Mouse (Mus musculus) forebrain, embryonic 15.5 days (tissue): ENCODE measurements around the gene Rasl2-9. TPM values are rescaled to one million over a fixed set of nuclear protein-coding genes. Genes with fewer than 3 reads are reported as not detected.
"Not testable (repeated sequence)": the region's sequence is repeated elsewhere in the genome, so short reads cannot be mapped to it uniquely, and the experiment has no call there.

Experiments used
- ATAC-seq: fragments of 200-750 bp; cut with Nextera tagmentation; replicated peaks from 2 replicates; pipeline ENCODE4 v1.8.0; 2017; ENCODE audit warnings: mild to moderate bottlenecking, moderate TSS enrichment, moderate library complexity
- H3K27ac ChIP-seq: fragments of 300-500 bp; sonication (generic); replicated peaks from 2 replicates; pipeline ENCODE4 v1.5.1; 2015; ENCODE audit warnings: mild to moderate bottlenecking, inconsistent platforms
- H3K27me3 ChIP-seq: fragments of 300-500 bp; sonication (generic); 2 replicates; pipeline ENCODE4 v1.6.1; 2015; ENCODE audit warnings: inconsistent platforms
- H3K36me3 ChIP-seq: fragments of 300-500 bp; sonication (generic); 2 replicates; pipeline ENCODE4 v1.6.1; 2015; ENCODE audit warnings: mild to moderate bottlenecking, inconsistent platforms
- H3K4me1 ChIP-seq: fragments of 300-500 bp; sonication (generic); 2 replicates; pipeline ENCODE4 v1.6.1; 2015; ENCODE audit warnings: inconsistent platforms
- H3K4me2 ChIP-seq: fragments of 300-500 bp; sonication (generic); replicated peaks from 2 replicates; pipeline ENCODE4 v1.6.1; 2015; ENCODE audit warnings: mild to moderate bottlenecking, inconsistent platforms
- H3K4me3 ChIP-seq: fragments of 300-500 bp; sonication (generic); 2 replicates; pipeline ENCODE4 v1.5.1; 2015; ENCODE audit warnings: mild to moderate bottlenecking, inconsistent platforms
- H3K9ac ChIP-seq: fragments of 300-500 bp; sonication (generic); replicated peaks from 2 replicates; pipeline ENCODE4 v1.6.1; 2015; ENCODE audit warnings: mild to moderate bottlenecking, inconsistent platforms
- H3K9me3 ChIP-seq: fragments of 300-500 bp; sonication (generic); 2 replicates; pipeline ENCODE4 v1.6.1; 2016; ENCODE audit warnings: inconsistent platforms
- WGBS: fragments of 180-500 bp; shearing (Covaris S2); methylation state at CpG from one replicate; pipeline ENCODE4 v1.1.7; 2015; ENCODE audit warnings: mixed read lengths; 5-methylcytosine and 5-hydroxymethylcytosine counted together
- polyA plus RNA-seq: library from polyadenylated mRNA; unstranded; fragments of >200 nt; fragmentation: Nextera tagmentation; extraction: Ambion mirVana; gene quantifications from 2 replicates; pipeline ENCODE4 v1.2.1, GENCODE M21; 2015

The Rasl2-9 gene
- 0.19 TPM in 1 of 2 replicates, not detected in the other for polyA plus RNA-seq

DNA sequence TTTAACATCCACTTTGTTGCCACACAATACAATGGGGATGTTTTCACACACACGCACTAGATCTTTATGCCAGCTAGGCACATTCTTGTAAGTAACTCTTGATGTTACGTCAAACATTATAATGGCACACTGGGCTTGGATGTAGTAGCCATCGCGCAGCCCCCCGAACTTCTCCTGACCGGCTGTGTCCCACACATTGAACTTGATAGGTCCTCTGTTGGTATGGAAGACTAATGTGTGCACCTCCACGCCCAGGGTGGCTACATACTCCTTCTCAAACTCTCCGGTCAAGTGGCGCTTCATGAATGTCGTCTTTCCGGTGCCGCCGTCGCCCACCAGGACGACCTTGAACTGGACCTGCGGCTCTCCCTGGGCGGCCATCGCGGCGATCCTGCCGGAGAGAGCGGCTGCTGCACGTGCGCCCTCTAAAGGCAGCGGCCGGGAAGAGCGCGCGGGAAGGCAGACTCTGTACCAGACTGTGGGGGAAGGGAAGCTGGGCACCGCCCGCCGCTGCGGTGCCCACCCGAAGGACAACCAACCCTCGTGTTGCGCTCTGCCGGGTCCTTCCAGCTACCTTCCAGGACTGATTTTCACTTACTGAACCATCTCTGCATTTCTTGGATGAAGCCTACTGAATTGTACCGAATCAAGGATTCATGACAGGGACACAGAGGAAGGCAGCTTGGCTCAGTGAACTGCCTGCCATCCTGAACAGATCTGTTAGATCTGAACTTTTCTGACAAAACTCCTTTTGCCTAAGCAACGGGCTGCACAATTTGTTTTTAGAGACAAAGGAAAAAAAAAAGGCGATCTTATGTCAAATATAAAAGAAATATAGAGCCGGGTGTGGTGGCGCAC is at the start of gene Rasl2-9:
Gene Rasl2-9, minus strand, starts transcription at position 402 of the 858 bp plus-strand sequence.
- WGBS: 19% methylated on average over 42 of the region's 42 CpGs
- H3K27me3 ChIP-seq: no peaks in the 10 kb centered on the region
- H3K36me3 ChIP-seq: no peaks in the 10 kb centered on the region
- H3K4me3 ChIP-seq: peak within 1 kb of the TSS; percentile 45
- H3K9me3 ChIP-seq: no peaks in the 10 kb centered on the region
- H3K4me2 ChIP-seq: peak within 1 kb of the TSS; percentile 63
- H3K27ac ChIP-seq: no peak within 1 kb of the TSS
- 0 out of 2 replicates have a peak, but pooled peaks cover 6% of the 10 kb centered on the region for H3K4me1 ChIP-seq
- H3K9ac ChIP-seq: peak within 1 kb of the TSS; percentile 46; the same call in 1 of the 2 replicates
- ATAC-seq: peak; percentile 81

DNA sequence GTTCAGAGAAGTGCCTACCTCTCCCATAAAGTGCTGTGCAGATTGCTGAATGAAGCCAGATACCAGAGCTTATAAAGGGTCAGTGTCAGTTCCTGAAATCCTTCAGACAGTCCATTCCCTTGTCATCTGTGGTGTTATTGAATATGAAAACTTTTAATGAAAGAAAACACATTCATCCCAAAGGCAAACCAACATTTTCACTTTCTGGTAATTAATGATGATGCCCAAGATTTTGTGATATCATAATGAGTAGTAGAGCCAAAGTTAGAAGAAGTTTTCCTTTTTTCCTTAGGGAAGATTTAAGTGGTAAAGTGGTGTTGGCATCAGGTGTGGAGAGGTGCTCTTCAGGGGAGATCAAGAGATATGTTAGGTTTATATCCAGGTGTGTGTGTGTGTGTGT is 23.8 kb upstream of the Rasl2-9 start, which contains the start of gene Vmn1r55:
Gene Vmn1r55, minus strand, starts transcription at position 101 of the 400 bp plus-strand sequence.
- ATAC-seq, H3K4me3 ChIP-seq, H3K27me3 ChIP-seq, H3K9me3 ChIP-seq, H3K4me2 ChIP-seq, H3K4me1 ChIP-seq, H3K27ac ChIP-seq, H3K36me3 ChIP-seq, H3K9ac ChIP-seq: not testable (repeated sequence)

GRCm38 (mm10) chr7:5125078-5125477 is 672 bp downstream of the Rasl2-9 start:
- Histone ChIP-seq H3K4me3 (no peak overlapping the region), H3K27ac (no peak overlapping the region), H3K36me3 (no peaks in the 10 kb centered on the region), H3K27me3 (no peaks in the 10 kb centered on the region), H3K4me2 (no peak overlapping the region), H3K9me3 (no peaks in the 10 kb centered on the region), H3K4me1 (0 out of 2 replicates have a peak, but pooled peaks cover 6% of the 10 kb centered on the region), H3K9ac (no peak overlapping the region)
- 90% methylated on average over 8 of the region's 8 CpGs for WGBS
- no peak for ATAC-seq

DNA sequence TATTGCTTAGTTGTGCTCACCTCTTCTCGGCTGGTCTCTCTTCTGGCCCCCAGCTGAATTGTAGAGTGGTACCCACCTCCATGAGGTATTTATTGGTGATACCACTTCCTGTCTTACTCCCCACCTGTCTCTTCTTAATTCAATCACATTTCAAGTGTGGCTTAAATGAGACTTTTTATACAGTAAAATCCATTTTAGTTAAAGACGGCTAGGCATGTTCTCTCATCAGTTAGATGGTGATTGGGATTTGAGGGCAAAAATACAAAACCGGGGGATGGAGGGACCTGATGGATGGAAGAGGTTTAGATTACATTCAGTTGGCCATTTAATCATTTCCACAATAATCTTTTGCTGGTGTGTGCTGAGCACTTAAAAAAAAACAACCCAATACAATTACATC is 8.9 kb downstream of the Rasl2-9 start, which contains the start of gene Rfpl4:
Gene Rfpl4, minus strand, starts transcription at position 101 of the 400 bp plus-strand sequence.
- H3K27me3 ChIP-seq: no peaks in the 10 kb centered on the region
- no peak within 1 kb of the TSS for H3K9ac ChIP-seq
- no peak within 1 kb of the TSS for H3K4me2 ChIP-seq
- H3K4me3 ChIP-seq: no peak within 1 kb of the TSS
- no peak within 1 kb of the TSS for H3K27ac ChIP-seq
- H3K4me1 ChIP-seq: no peaks in the 10 kb centered on the region
- WGBS: 89% methylated on average over 3 of the region's 3 CpGs
- no peaks in the 10 kb centered on the region for H3K36me3 ChIP-seq
- H3K9me3 ChIP-seq: no peaks in the 10 kb centered on the region
- no peak for ATAC-seq

- ATAC-seq: no peak
- 44% methylated on average over 3 of the region's 3 CpGs for WGBS
- Histone ChIP-seq H3K27ac (no peak overlapping the region), H3K9ac (no peak overlapping the region), H3K27me3 (no peaks in the 10 kb centered on the region), H3K4me1 (no peaks in the 10 kb centered on the region), H3K36me3 (no peaks in the 10 kb centered on the region), H3K4me2 (no peak overlapping the region), H3K9me3 (no peaks in the 10 kb centered on the region), H3K4me3 (no peak overlapping the region)
Measured at GRCm38 (mm10) chr7:5112701-5113100, 13.0 kb downstream of the Rasl2-9 start.

GRCm38 (mm10) chr7:5109301-5109700 is 16.4 kb downstream of the Rasl2-9 start:
- no peaks in the 10 kb centered on the region for H3K4me1 ChIP-seq
- H3K27me3 ChIP-seq: no peaks in the 10 kb centered on the region
- no peaks in the 10 kb centered on the region for H3K9me3 ChIP-seq
- no peak for ATAC-seq
- H3K36me3 ChIP-seq: no peaks in the 10 kb centered on the region
- H3K4me2 ChIP-seq: no peak overlapping the region
- no peak overlapping the region for H3K9ac ChIP-seq
- WGBS: 81% methylated on average over 8 of the region's 8 CpGs
- H3K27ac ChIP-seq: no peak overlapping the region
- H3K4me3 ChIP-seq: no peak overlapping the region

DNA sequence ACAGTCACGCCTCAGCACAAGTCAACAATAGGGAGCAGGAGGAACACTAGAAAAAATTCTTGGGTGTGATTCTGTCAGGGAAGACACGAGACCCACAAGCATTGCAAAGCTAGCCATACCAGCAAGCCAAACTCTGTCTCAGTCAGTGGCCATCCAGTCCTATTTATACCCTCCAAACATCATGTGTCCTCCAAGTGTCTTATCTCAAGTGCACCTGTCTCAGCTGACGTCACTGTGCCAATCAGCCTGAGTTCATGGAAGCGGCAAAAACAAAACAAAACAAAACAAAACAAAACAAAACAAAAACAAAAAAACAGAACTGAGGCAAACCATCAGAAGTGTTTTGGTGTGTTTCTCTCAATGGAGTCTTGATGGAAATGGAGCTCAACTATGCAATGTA is 17.5 kb downstream of the Rasl2-9 start:
- H3K9me3 ChIP-seq: no peaks in the 10 kb centered on the region
- H3K9ac ChIP-seq: no peak overlapping the region
- no peak overlapping the region for H3K4me3 ChIP-seq
- no peaks in the 10 kb centered on the region for H3K4me1 ChIP-seq
- no peak overlapping the region for H3K27ac ChIP-seq
- H3K27me3 ChIP-seq: no peaks in the 10 kb centered on the region
- H3K4me2 ChIP-seq: no peak overlapping the region
- no peaks in the 10 kb centered on the region for H3K36me3 ChIP-seq
- ATAC-seq: no peak
- 81% methylated on average over 4 of the region's 4 CpGs for WGBS

- Histone ChIP-seq H3K27ac (no peak overlapping the region), H3K4me1 (no peaks in the 10 kb centered on the region), H3K9me3 (no peaks in the 10 kb centered on the region), H3K36me3 (peaks cover 16% of the 10 kb centered on the region), H3K27me3 (no peaks in the 10 kb centered on the region), H3K9ac (no peak overlapping the region), H3K4me3 (no peak overlapping the region), H3K4me2 (no peak overlapping the region)
- 86% methylated on average over 2 of the region's 2 CpGs for WGBS
- no peak for ATAC-seq
Measured at GRCm38 (mm10) chr7:5102564-5102963, 23.2 kb downstream of the Rasl2-9 start.

DNA sequence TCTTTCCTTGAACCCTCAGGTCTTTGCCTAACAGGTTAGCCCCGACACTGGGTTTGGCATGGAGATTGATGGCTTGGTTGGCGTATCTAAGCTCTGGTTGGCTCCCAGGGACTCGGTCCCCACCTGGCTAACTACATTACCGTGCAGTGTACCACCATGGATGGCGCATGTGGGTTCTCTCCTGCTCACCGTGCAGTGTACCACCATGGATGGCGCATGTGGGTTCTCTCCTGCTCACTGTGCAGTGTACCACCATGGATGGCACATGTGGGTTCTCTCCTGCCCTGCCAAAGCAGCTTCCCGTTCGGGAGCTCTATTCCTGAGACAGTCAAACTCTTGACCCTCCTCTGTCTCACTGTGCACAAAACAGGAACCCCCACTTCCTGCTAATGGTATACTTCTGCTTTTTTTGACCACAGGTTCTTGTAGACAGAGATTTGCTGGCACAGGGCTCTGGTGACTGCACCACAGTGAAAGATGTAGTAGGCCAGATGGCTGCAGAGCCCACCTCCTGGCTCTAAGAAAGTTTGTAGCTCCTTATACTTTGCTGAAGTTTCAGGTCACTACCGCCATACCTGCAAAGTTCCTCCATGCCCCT is 24.6 kb downstream of the Rasl2-9 start:
- Histone ChIP-seq H3K9me3 (no peaks in the 10 kb centered on the region), H3K4me2 (no peak overlapping the region), H3K4me3 (no peak overlapping the region), H3K9ac (no peak overlapping the region), H3K27ac (no peak overlapping the region), H3K36me3 (peaks cover 25% of the 10 kb centered on the region), H3K4me1 (no peaks in the 10 kb centered on the region), H3K27me3 (no peaks in the 10 kb centered on the region)
- ATAC-seq: no peak
- 93% methylated on average over 10 of the region's 10 CpGs for WGBS

- Histone ChIP-seq H3K4me3 (no peak overlapping the region), H3K4me2 (no peak overlapping the region), H3K36me3 (peaks cover 38% of the 10 kb centered on the region), H3K27me3 (no peaks in the 10 kb centered on the region), H3K9ac (no peak overlapping the region), H3K4me1 (no peaks in the 10 kb centered on the region), H3K27ac (no peak overlapping the region), H3K9me3 (no peaks in the 10 kb centered on the region)
- WGBS: 94% methylated on average over 3 of the region's 3 CpGs
- ATAC-seq: no peak
Measured at GRCm38 (mm10) chr7:5099796-5100195, 26.0 kb downstream of the Rasl2-9 start.

- H3K4me2 ChIP-seq: no peak overlapping the region
- no peak for ATAC-seq
- no peak overlapping the region for H3K27ac ChIP-seq
- peaks cover 47% of the 10 kb centered on the region for H3K36me3 ChIP-seq
- WGBS: 95% methylated on average over 5 of the region's 5 CpGs
- no peak overlapping the region for H3K4me3 ChIP-seq
- no peaks in the 10 kb centered on the region for H3K27me3 ChIP-seq
- no peaks in the 10 kb centered on the region for H3K9me3 ChIP-seq
- H3K4me1 ChIP-seq: no peaks in the 10 kb centered on the region
- no peak overlapping the region for H3K9ac ChIP-seq
Measured at GRCm38 (mm10) chr7:5098769-5099168, 27.0 kb downstream of the Rasl2-9 start.

- no peak overlapping the region for H3K4me2 ChIP-seq
- no peaks in the 10 kb centered on the region for H3K4me1 ChIP-seq
- H3K9me3 ChIP-seq: no peaks in the 10 kb centered on the region
- no peak for ATAC-seq
- H3K9ac ChIP-seq: no peak overlapping the region
- no peaks in the 10 kb centered on the region for H3K27me3 ChIP-seq
- no peak overlapping the region for H3K4me3 ChIP-seq
- H3K27ac ChIP-seq: no peak overlapping the region
- 90% methylated on average over 21 of the region's 21 CpGs for WGBS
- H3K36me3 ChIP-seq: peaks cover 62% of the 10 kb centered on the region
Measured at GRCm38 (mm10) chr7:5092831-5093510, 32.8 kb downstream of the Rasl2-9 start.
